Mouse (Mus musculus) small intestine, adult 2 months (tissue): Measurements from ENCODE around the gene Mrpl12.

Experiments used
- CTCF ChIP-seq: fragments of 200-500 bp; IDR thresholded peaks from 2 replicates; pipeline ENCODE4 v1.5.1; 2012; ENCODE audit warnings: low read depth, mild to moderate bottlenecking, control low read depth, inconsistent platforms, low read length, moderate library complexity, mixed read lengths; ENCODE audit not compliant: insufficient replicate concordance, insufficient read length; ENCODE audit errors: extremely low read depth
- POLR2A ChIP-seq: fragments of 200-500 bp; IDR thresholded peaks from 2 replicates; pipeline ENCODE4 v1.6.1; 2012; ENCODE audit warnings: low read depth, mild to moderate bottlenecking, control low read depth, inconsistent platforms, low read length, moderate library complexity

DNA sequence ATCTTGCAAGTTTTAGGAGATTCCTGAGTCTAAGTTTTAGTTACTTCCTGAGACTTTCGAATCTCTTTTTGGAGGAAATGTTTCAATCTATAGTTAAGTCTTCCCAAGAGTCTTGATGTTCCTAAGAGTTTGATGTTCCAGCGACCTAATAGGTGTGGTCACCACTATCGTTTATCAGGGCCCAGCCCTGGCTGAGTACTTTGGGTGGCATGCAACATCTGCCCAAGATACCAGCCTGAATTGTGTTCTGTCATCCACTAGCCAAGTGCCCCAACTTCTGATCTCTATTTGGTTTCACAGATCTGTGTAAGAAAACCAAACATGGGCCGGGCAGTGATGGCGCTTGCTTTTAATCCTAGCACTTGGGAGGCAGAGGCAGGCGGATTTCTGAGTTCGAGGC lies 29.0 kb upstream of the Mrpl12 start:
- TF ChIP-seq POLR2A (no peak), CTCF (no peak)
